Mouse (Mus musculus): ENCODE results near the gene Lpcat3. TPM values are rescaled to one million over a fixed set of nuclear protein-coding genes. Genes with fewer than 3 reads are reported as not detected.

Lpcat3 gene
- polyA plus RNA-seq, 1 experiment from 2014 or later = 40.0 TPM

GRCm38 (mm10) chr6:124723541-124723940 lies 60.7 kb downstream of the Lpcat3 start:
- H3K27ac ChIP-seq (ENCODE audit: poor library complexity, severe bottlenecking) = no peak overlapping the region
- no peaks in the 10 kb centered on the region for H3K36me3 ChIP-seq
- no peaks in the 10 kb centered on the region for H3K27me3 ChIP-seq (replicated peaks)
- H3K4me3 ChIP-seq = no peak overlapping the region
- H3K4me2 ChIP-seq = no peak overlapping the region
- H3K4me1 ChIP-seq (replicated peaks) = peaks cover 13% of the 10 kb centered on the region
- H3K9ac ChIP-seq = no peak overlapping the region
- 72% methylated on average over 8 of the region's 8 CpGs for WGBS
- ATAC-seq (ENCODE audit: insufficient number of reproducible peaks, low FRiP score) = no peak
- no peaks in the 10 kb centered on the region for H3K9me3 ChIP-seq (replicated peaks)

DNA sequence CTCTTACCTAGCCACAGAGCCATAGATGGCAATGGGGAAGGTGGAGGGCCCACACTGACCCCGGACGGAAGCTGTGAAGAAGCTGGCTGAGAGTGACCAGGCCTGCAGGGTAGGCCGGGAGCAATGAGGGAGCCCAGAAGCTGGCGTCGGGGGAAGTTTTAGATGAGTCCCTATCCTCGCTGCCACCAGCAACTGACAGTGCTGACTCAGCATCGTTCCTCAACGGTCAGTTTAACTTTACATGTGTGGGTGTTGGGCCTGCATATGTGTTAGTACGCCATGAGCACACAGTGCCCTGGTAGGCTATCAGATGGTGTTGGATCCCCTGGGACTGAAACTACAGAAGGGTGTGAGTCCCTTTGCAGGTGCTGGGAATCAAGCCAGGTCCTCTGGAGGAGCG lies 61.6 kb downstream of the Lpcat3 start:
- ATAC-seq (ENCODE audit: insufficient number of reproducible peaks, low FRiP score) = no peak
- 82% methylated on average over 10 of the region's 10 CpGs for WGBS

GRCm38 (mm10) chr6:124728621-124729020 lies 65.8 kb downstream of the Lpcat3 start:
- no peak for ATAC-seq (ENCODE audit: insufficient number of reproducible peaks, low FRiP score)
- H3K9me3 ChIP-seq (replicated peaks) = no peaks in the 10 kb centered on the region
- H3K27ac ChIP-seq (ENCODE audit: poor library complexity, severe bottlenecking) = no peak overlapping the region
- no peaks in the 10 kb centered on the region for H3K27me3 ChIP-seq (replicated peaks)
- H3K4me3 ChIP-seq = no peak overlapping the region
- no peak overlapping the region for H3K4me2 ChIP-seq
- 82% methylated on average over 10 of the region's 10 CpGs for whole genome bisulfite sequencing
- H3K36me3 ChIP-seq = no peaks in the 10 kb centered on the region
- H3K9ac ChIP-seq = no peak overlapping the region
- no peaks in the 10 kb centered on the region; the same call in 1 of the 2 replicates for H3K4me1 ChIP-seq (replicated peaks)

More for the DNA sequence above, 61.6 kb downstream of the Lpcat3 start:
- Histone ChIP-seq H3K27ac (ENCODE audit: poor library complexity, severe bottlenecking) (no peak overlapping the region), H3K9ac (no peak overlapping the region), H3K4me1 (replicated peaks) (peaks cover 4% of the 10 kb centered on the region), H3K4me3 (no peak overlapping the region), H3K27me3 (replicated peaks) (no peaks in the 10 kb centered on the region), H3K9me3 (replicated peaks) (no peaks in the 10 kb centered on the region), H3K4me2 (no peak overlapping the region), H3K36me3 (no peaks in the 10 kb centered on the region)

DNA sequence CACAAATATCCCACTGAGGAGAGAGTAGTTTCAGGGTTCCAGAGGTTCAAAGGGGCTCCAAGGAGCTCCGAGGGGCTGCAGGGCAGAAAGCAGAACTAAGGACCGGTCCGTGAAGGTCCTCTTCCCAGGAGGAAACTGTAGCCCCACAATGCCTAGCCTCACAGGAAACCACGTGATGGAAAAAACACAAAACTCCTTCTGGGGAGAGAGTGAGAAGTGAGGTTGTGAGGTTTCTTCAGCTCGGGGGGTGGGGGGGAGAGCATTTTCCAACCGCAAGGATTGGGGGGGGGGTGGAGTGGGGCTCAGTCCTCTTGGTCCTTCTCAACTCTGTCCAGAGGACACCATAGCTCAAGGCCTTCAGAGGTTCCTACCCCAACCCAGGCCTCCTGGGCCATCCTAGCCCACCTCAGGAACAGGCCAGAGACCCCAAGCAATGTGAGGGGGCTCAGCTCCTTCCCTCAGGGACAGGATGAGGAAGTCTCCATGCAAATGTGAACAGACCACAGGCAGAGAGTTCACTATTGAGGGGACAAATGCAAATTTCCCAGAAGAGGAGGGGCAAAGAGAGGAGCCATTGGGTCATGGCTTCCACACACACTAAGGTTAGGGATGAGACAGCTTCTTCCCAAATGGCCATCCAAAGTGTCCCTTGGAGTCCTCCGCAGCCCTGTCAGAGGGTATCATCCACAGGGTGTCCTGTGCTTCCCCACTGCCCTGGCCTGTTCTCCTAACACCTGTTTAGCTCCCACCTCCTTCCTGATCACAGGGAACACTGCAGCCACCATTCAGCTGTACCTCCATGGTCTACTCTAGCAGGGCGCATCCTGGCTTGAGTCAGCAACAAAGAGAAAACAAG lies 67.3 kb downstream of the Lpcat3 start:
- Histone ChIP-seq H3K27ac (ENCODE audit: poor library complexity, severe bottlenecking) (no peak overlapping the region), H3K4me1 (replicated peaks) (no peaks in the 10 kb centered on the region; the same call in 1 of the 2 replicates), H3K27me3 (replicated peaks) (no peaks in the 10 kb centered on the region), H3K4me2 (no peak overlapping the region), H3K9me3 (replicated peaks) (no peaks in the 10 kb centered on the region), H3K36me3 (no peaks in the 10 kb centered on the region), H3K9ac (no peak overlapping the region), H3K4me3 (no peak overlapping the region)
- ATAC-seq (ENCODE audit: insufficient number of reproducible peaks, low FRiP score) = no peak
- WGBS = 71% methylated on average over 8 of the region's 8 CpGs

DNA sequence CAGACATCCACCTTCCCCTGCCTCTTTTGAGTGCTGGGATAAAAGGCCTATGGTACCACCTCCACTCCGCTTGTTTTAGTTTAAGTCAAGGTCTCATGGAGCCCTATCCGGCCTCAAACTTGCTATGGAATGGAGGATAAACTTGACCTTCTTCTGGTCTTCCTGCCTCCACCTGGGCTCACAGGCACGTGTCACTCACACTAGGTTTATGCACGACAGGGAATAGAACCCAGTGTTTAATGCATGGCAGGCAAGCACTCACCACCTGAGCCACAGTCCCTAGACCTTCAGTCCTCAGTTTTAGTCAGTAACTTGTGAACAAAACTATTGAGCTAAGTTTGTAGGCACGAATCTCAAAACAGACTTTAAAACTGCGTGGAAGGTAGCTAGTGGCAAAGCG lies 68.2 kb downstream of the Lpcat3 start:
- WGBS = 80% methylated on average over 7 of the region's 7 CpGs
- Histone ChIP-seq H3K36me3 (no peaks in the 10 kb centered on the region), H3K9ac (no peak overlapping the region), H3K9me3 (replicated peaks) (no peaks in the 10 kb centered on the region), H3K4me1 (replicated peaks) (no peaks in the 10 kb centered on the region; the same call in 1 of the 2 replicates), H3K4me2 (no peak overlapping the region), H3K27ac (ENCODE audit: poor library complexity, severe bottlenecking) (no peak overlapping the region), H3K4me3 (no peak overlapping the region), H3K27me3 (replicated peaks) (no peaks in the 10 kb centered on the region)
- ATAC-seq (ENCODE audit: insufficient number of reproducible peaks, low FRiP score) = no peak

DNA sequence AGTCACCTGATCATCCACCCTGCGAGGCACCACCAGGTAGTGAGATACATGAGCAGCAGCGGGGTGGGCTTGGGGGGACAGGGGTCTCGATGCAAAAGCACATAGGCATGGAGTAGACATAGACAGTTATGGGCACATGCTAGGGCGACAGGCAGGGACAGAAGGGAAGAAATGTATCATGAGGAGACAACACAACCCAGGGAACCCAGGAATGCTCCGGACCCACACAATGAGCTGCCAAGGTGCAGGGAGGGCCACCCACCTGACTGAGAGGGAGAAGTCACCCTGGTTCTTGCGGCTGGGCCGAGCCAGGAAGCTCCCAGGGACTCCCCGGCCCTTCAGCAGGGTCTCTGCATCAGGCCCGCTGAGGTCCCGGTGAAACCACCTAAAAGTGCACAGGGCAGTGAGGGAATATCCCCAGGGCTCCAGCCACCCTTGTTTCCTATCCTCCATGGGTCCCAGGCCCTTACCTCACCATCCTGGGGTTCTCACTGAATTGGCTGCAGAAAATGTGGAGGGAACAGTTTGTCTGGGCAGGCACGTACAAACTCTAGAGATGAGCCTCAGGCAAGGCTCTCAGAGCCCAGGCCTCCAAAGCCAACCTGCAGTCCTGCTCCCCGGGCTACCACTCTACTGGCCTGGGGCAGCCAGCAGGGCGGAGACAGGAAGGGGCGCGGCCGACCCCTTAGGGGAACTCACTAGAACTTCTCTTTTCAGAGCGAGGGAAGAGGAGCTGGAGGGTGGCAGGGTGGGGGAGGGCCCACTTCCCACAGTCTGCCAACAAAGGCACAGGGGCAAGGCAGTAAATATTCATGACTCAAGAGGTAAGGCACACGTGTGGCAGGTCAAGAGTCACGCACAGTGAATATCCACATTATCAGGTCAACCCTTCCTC lies 69.9 kb downstream of the Lpcat3 start:
- ATAC-seq (ENCODE audit: insufficient number of reproducible peaks, low FRiP score) = peak; percentile 52; the same call in 1 of the 2 replicates
- Histone ChIP-seq H3K27me3 (replicated peaks) (no peaks in the 10 kb centered on the region), H3K4me2 (no peak overlapping the region; the same call in 1 of the 2 replicates), H3K4me3 (0 out of 2 replicates have a peak overlapping the region, but pooled peaks have one; percentile 1), H3K27ac (ENCODE audit: poor library complexity, severe bottlenecking) (no peak overlapping the region), H3K9me3 (replicated peaks) (no peaks in the 10 kb centered on the region), H3K36me3 (no peaks in the 10 kb centered on the region), H3K9ac (0 out of 2 replicates have a peak overlapping the region, but pooled peaks have one; percentile 16), H3K4me1 (replicated peaks) (no peaks in the 10 kb centered on the region; the same call in 1 of the 2 replicates)
- WGBS = 60% methylated on average over 19 of the region's 19 CpGs

DNA sequence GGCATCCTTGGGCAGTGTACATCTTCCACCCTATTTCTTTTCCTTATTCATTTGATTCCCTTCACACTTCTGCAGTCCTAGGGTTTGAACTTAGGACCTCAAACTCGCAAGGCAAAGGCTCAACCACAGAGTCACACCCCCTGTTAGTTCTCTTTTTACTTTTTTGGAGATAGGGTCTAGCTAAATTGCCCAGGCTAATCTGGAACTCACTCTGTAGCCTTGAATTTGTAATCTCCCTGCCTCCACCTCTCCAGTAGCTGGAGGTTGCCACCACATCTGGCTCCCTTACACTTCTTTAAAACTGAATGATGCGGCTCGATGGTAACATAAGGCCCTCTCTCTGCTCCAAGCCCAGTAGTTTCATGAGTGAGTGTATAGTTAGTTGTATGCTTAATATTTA lies 71.6 kb downstream of the Lpcat3 start:
- Histone ChIP-seq H3K9ac (no peak overlapping the region), H3K27ac (ENCODE audit: poor library complexity, severe bottlenecking) (no peak overlapping the region), H3K36me3 (peaks cover 7% of the 10 kb centered on the region), H3K27me3 (replicated peaks) (no peaks in the 10 kb centered on the region), H3K4me3 (no peak overlapping the region), H3K4me1 (replicated peaks) (peaks cover 14% of the 10 kb centered on the region), H3K9me3 (replicated peaks) (no peaks in the 10 kb centered on the region), H3K4me2 (no peak overlapping the region)
- WGBS = 87% methylated on average over 3 of the region's 3 CpGs
- no peak for ATAC-seq (ENCODE audit: insufficient number of reproducible peaks, low FRiP score)

DNA sequence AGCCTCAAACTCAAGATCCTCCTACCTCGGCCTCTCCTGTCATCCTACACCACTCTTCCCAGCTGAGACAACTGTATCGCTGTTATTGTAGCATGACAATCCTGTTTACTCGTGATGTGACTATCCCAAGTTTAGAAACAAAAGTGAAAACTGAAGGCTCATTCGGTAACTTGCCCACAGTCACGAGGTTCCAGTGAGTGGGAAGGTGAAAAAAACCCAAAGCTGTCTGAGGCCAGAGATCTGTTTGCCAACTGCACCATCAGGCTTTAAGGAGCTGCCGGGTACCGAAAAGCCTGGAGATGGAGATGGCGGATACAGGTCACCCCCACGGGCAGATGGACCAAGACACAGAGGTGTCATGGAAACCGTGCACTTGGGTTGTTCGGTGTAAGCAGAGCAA lies 74.2 kb downstream of the Lpcat3 start:
- H3K9me3 ChIP-seq (replicated peaks) = no peaks in the 10 kb centered on the region
- H3K4me3 ChIP-seq = no peak overlapping the region
- no peak overlapping the region for H3K27ac ChIP-seq (ENCODE audit: poor library complexity, severe bottlenecking)
- WGBS = 88% methylated on average over 11 of the region's 11 CpGs
- no peak overlapping the region for H3K9ac ChIP-seq
- H3K36me3 ChIP-seq = peaks cover 7% of the 10 kb centered on the region
- no peak overlapping the region for H3K4me2 ChIP-seq
- peaks cover 26% of the 10 kb centered on the region for H3K4me1 ChIP-seq (replicated peaks)
- ATAC-seq (ENCODE audit: insufficient number of reproducible peaks, low FRiP score) = no peak
- no peaks in the 10 kb centered on the region for H3K27me3 ChIP-seq (replicated peaks)

DNA sequence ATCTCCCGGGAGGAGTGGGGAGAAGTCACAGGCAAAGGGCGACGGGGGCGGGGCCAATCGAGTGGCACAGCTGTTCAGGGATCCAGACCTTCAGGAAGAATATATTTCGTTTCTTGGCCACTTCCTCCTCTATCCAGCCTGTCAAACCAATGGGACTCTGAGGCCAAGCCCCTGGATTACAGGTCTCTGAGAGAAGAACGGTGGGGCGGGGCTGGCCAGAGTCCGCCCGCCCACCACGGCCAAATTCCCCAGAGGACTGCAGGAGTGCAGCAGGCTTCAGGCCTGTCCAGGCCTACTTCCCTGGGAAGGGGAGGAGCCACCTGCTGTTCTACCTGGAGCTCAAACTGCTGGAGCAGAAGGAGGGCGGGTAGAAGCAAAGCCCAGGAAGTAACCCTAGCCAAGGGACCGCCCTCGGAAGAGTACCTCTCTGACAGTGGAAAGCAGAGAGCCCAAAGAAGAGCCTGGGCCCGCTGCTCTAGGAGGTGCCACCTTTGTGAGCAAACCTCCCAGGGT lies 75.7 kb downstream of the Lpcat3 start, which contains the start of gene Ptpn6:
TSS of gene Ptpn6 (minus strand) at position 204 of the 513 bp plus-strand sequence.
- Histone ChIP-seq H3K4me2 (peak within 1 kb of the TSS; percentile 11), H3K9ac (peak within 1 kb of the TSS; percentile 29), H3K27ac (ENCODE audit: poor library complexity, severe bottlenecking) (0 out of 2 replicates have a peak within 1 kb of the TSS, but pooled peaks have one; percentile 98), H3K4me1 (replicated peaks) (peaks cover 27% of the 10 kb centered on the region), H3K4me3 (no peak within 1 kb of the TSS), H3K27me3 (replicated peaks) (no peaks in the 10 kb centered on the region), H3K36me3 (peaks cover 17% of the 10 kb centered on the region), H3K9me3 (replicated peaks) (no peaks in the 10 kb centered on the region)
- ATAC-seq (ENCODE audit: insufficient number of reproducible peaks, low FRiP score) = no peak
- WGBS = 26% methylated on average over 15 of the region's 15 CpGs

GRCm38 (mm10) chr6:124739231-124739796 lies 76.5 kb downstream of the Lpcat3 start:
- no peaks in the 10 kb centered on the region for H3K27me3 ChIP-seq (replicated peaks)
- peaks cover 27% of the 10 kb centered on the region for H3K4me1 ChIP-seq (replicated peaks)
- no peak for ATAC-seq (ENCODE audit: insufficient number of reproducible peaks, low FRiP score)
- peak overlapping the region; percentile 29 for H3K9ac ChIP-seq
- WGBS = 83% methylated on average over 10 of the region's 10 CpGs
- no peaks in the 10 kb centered on the region for H3K9me3 ChIP-seq (replicated peaks)
- H3K4me3 ChIP-seq = no peak overlapping the region
- peak overlapping the region; percentile 11; the same call in 1 of the 2 replicates for H3K4me2 ChIP-seq
- H3K27ac ChIP-seq (ENCODE audit: poor library complexity, severe bottlenecking) = 0 out of 2 replicates have a peak overlapping the region, but pooled peaks have one; percentile 98
- peaks cover 25% of the 10 kb centered on the region for H3K36me3 ChIP-seq
